Mouse (Mus musculus) heart, embryonic 13.5 days (tissue): ENCODE measurements at regions not wholly inside any gene's neighbourhood (a gene's known extent, or its start where the extent isn't known, plus 50 kb on each side); places are given as distances from the start of the nearest gene placed in this dataset.
"Not testable (repeated sequence)": the region's sequence is repeated elsewhere in the genome, so short reads cannot be mapped to it uniquely, and the experiment has no call there.

Experiments
- ATAC-seq: fragments of 200-750 bp; cut with Nextera tagmentation; 2 replicates; pipeline ENCODE4 v1.8.0; 2017; ENCODE audit warnings: moderate TSS enrichment; ENCODE audit not compliant: insufficient number of reproducible peaks, low FRiP score, low TSS enrichment; ENCODE audit errors: extremely low read depth
- H3K27ac ChIP-seq: fragments of 300-500 bp; sonication (generic); replicated peaks from 2 replicates; pipeline ENCODE4 v1.5.1; 2015; ENCODE audit warnings: moderate library complexity, mild to moderate bottlenecking, inconsistent platforms
- H3K27me3 ChIP-seq: fragments of 300-500 bp; sonication (generic); replicated peaks from 2 replicates; pipeline ENCODE4 v1.6.1; 2015; ENCODE audit warnings: mild to moderate bottlenecking, inconsistent platforms
- H3K36me3 ChIP-seq: fragments of 300-500 bp; sonication (generic); 2 replicates; pipeline ENCODE4 v1.6.1; 2015; ENCODE audit warnings: mild to moderate bottlenecking, inconsistent platforms
- H3K4me1 ChIP-seq: fragments of 300-500 bp; sonication (generic); 2 replicates; pipeline ENCODE4 v1.6.1; 2015; ENCODE audit warnings: inconsistent platforms
- H3K4me2 ChIP-seq: fragments of 300-500 bp; sonication (generic); 2 replicates; pipeline ENCODE4 v1.6.1; 2015; ENCODE audit warnings: inconsistent platforms, mild to moderate bottlenecking, moderate library complexity
- H3K4me3 ChIP-seq: fragments of 300-500 bp; sonication (generic); 2 replicates; pipeline ENCODE4 v1.5.1; 2015; ENCODE audit warnings: moderate library complexity, mild to moderate bottlenecking, inconsistent platforms
- H3K9ac ChIP-seq: fragments of 300-500 bp; sonication (generic); 2 replicates; pipeline ENCODE4 v1.6.1; 2015; ENCODE audit warnings: inconsistent platforms, mild to moderate bottlenecking, moderate library complexity
- H3K9me3 ChIP-seq: fragments of 300-500 bp; sonication (generic); 2 replicates; pipeline ENCODE4 v1.6.1; 2016; ENCODE audit warnings: inconsistent platforms
- WGBS: fragments of 180-500 bp; shearing (Covaris S2); methylation state at CpG from one replicate; pipeline ENCODE4 v1.1.7; 2015; ENCODE audit warnings: mixed read lengths; 5-methylcytosine and 5-hydroxymethylcytosine counted together

DNA sequence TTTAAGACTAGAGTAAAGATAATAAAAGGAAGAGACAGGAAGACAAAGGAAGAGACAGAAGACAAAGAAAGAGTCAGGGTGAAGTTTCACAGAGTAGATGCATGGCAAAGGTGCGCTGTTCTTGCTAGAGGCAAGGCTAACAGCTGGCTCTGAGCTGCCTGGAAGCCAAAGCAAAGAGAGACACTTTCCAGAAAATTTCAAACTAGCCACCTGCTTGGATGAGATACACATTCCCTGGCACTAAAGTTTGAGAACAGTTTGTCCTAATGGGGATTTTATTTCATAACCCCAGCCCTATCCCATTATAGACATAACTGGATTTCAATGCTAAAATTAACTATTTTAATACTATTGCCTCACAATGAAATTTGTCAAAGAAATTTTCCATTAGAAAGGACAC lies 235.9 kb downstream of the Tmem114 start:
- H3K4me3 ChIP-seq: no peak overlapping the region
- ATAC-seq: no peak
- H3K27me3 ChIP-seq: no peaks in the 10 kb centered on the region
- no peak overlapping the region for H3K4me2 ChIP-seq
- no peaks in the 10 kb centered on the region for H3K9me3 ChIP-seq
- peaks cover 3% of the 10 kb centered on the region; the same call in 1 of the 2 replicates for H3K4me1 ChIP-seq
- no peak overlapping the region for H3K9ac ChIP-seq
- H3K27ac ChIP-seq: no peak overlapping the region
- H3K36me3 ChIP-seq: no peaks in the 10 kb centered on the region
- 86% methylated on average over 1 of the region's 1 CpGs for WGBS

DNA sequence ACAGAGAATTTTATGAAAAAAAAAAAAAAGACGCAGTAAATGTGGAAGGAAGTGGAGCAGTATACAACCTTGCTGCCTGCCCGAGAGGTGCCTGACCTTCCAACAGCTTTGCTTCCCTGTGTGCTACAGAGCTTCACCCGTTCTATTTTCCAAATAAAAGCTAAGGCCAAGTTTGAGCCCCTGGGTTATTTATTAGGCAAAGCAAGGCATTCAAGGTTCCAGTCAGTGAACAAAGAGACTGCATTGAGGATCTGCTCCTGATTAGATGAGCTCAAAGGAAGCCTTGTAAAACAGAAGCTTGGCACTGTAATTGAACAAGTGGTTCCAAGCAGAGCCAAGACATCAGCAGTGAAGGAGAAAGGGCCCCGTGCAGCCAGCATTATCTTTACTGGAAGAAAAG lies 236.4 kb downstream of the Tmem114 start:
- H3K27ac ChIP-seq: no peak overlapping the region
- no peak overlapping the region for H3K9ac ChIP-seq
- no peaks in the 10 kb centered on the region for H3K36me3 ChIP-seq
- H3K9me3 ChIP-seq: no peaks in the 10 kb centered on the region
- no peak overlapping the region for H3K4me2 ChIP-seq
- H3K27me3 ChIP-seq: no peaks in the 10 kb centered on the region
- no peak overlapping the region for H3K4me3 ChIP-seq
- 61% methylated on average over 4 of the region's 4 CpGs for whole genome bisulfite sequencing
- H3K4me1 ChIP-seq: peaks cover 3% of the 10 kb centered on the region; the same call in 1 of the 2 replicates
- ATAC-seq: no peak

DNA sequence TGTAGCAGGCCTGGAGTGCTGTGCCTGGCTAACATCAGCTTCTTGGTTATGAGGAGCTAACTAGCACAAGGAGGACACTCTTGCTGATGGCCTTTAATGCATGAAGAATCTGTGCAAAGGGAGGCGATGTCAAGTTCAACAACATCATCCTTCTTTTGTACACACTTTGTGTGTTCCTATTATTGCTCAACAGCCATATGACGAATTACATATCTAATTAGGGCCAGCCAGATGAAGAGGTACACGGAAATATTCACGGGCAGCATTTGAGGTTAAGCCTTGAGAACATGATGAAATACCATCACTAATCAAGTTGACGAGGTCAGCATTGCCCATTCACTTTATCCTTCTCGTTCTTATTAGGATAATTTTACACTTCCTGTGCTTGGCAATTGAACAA lies 240.2 kb downstream of the Tmem114 start:
- no peak overlapping the region for H3K4me2 ChIP-seq
- H3K27me3 ChIP-seq: no peaks in the 10 kb centered on the region
- no peak overlapping the region for H3K9ac ChIP-seq
- H3K27ac ChIP-seq: no peak overlapping the region
- H3K4me3 ChIP-seq: no peak overlapping the region
- no peak for ATAC-seq
- no peaks in the 10 kb centered on the region for H3K36me3 ChIP-seq
- H3K9me3 ChIP-seq: no peaks in the 10 kb centered on the region
- 78% methylated on average over 6 of the region's 6 CpGs for WGBS
- H3K4me1 ChIP-seq: peaks cover 3% of the 10 kb centered on the region; the same call in 1 of the 2 replicates

DNA sequence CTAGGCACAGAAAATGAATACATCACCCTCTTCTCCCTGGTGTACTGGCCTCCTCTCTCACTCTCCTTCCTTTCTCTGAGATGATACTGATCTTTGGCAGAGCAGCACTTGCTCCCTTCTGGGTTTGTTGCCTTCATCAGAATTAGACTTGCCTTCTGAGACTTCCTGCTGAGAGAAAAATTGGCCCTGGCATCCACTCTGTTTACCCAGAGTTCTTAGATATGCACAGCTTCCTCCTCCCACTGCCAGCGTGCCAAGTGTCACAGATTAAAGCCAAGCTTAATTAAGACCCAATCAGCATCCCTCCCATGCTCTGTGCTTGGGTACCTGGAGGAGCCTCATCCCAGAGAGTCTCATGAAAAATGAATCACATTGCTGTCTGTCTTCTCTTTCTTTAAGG lies 246.0 kb downstream of the Tmem114 start:
- Histone ChIP-seq H3K27me3 (no peaks in the 10 kb centered on the region), H3K9me3 (no peaks in the 10 kb centered on the region), H3K36me3 (no peaks in the 10 kb centered on the region), H3K4me3 (no peak overlapping the region), H3K4me1 (no peaks in the 10 kb centered on the region), H3K4me2 (no peak overlapping the region), H3K27ac (no peak overlapping the region), H3K9ac (no peak overlapping the region)
- ATAC-seq: no peak
- 30% methylated on average over 1 of the region's 1 CpGs for WGBS

DNA sequence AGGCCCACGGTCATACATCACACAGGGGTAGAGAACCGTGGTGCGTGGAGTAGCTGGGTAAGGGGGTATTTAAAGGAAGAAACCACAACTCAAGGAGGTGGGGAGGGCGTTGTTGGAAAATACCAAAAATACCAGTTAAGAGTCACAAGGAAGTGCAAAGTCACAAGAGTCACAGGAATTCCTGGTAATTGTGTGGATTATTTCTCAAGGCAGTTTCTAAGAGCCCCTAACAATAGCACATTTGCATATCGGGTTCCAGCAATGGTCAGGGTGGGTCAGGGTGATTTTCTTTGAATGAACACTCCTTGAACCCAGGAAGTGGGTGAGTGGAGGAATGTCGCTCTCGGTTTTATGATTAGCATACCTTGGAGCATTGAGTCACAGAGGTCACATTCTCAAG lies 247.7 kb downstream of the Tmem114 start:
- 83% methylated on average over 7 of the region's 7 CpGs for WGBS

DNA sequence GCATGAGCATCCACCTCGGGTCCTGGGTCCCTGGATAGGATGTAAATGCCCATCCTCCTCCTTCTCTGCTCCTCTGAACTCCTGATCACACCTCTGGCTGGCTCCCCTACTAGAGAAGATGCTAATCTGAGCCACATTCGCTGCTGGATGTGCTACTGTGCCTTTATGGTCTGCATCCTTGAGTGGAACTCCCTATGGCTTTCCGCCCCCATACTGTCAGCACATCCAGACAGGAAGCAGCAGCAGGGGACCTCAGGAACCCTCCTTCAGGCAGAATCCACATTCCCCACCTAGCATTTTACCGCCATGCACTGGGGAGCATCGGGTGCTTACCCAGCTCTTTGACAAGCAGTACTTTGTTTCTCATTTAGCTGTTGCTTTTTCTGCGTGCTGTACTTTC lies 248.8 kb downstream of the Tmem114 start:
- Histone ChIP-seq H3K27ac (no peak overlapping the region), H3K27me3 (no peaks in the 10 kb centered on the region), H3K36me3 (no peaks in the 10 kb centered on the region), H3K4me3 (no peak overlapping the region), H3K9me3 (no peaks in the 10 kb centered on the region), H3K4me2 (no peak overlapping the region), H3K4me1 (no peaks in the 10 kb centered on the region), H3K9ac (no peak overlapping the region)
- ATAC-seq: no peak
- WGBS: 48% methylated on average over 6 of the region's 6 CpGs

More for the DNA sequence above, 247.7 kb downstream of the Tmem114 start:
- not testable (repeated sequence) for H3K4me2 ChIP-seq, H3K36me3 ChIP-seq, H3K27me3 ChIP-seq, H3K4me1 ChIP-seq, H3K27ac ChIP-seq, H3K9me3 ChIP-seq, ATAC-seq, H3K9ac ChIP-seq, H3K4me3 ChIP-seq
